Mouse (Mus musculus): ENCODE data around the gene Ces2g. TPM values are rescaled to one million over a fixed set of nuclear protein-coding genes. Genes with fewer than 3 reads are reported as not detected.

Gene Ces2g
- polyA plus RNA-seq, 1 experiment from 2014 or later: not detected

DNA sequence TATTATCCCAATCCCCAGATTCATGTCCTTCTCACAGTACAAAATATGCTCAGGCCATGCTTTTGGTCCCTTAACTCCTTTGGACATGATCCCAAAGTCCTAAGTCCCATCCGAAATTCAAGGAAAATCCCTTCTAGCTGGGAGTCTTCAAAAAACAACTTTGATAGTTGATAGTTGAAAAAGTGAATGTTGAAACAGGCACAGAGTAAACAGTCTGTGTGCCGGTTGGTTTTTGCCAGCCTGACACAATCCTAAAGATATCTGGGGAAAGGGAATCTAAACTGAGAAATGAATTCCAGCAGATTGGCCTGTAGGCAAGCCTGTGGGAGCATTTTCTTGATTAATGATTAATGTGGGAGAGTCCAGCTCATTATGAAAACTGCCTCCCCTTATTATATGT lies 48.5 kb downstream of the Ces2g start:
- peaks cover 6% of the 10 kb centered on the region; the same call in 1 of the 2 replicates for H3K9me3 ChIP-seq
- H3K4me1 ChIP-seq: no peaks in the 10 kb centered on the region
- no peak overlapping the region for H3K4me2 ChIP-seq (replicated peaks)
- no peak for ATAC-seq (ENCODE audit: low FRiP score, low read depth)
- no peaks in the 10 kb centered on the region for H3K36me3 ChIP-seq
- no peak overlapping the region for H3K4me3 ChIP-seq
- H3K9ac ChIP-seq: no peak overlapping the region
- no peaks in the 10 kb centered on the region for H3K27me3 ChIP-seq (replicated peaks)
- H3K27ac ChIP-seq: no peak overlapping the region
- WGBS: 93% methylated on average over 2 of the region's 2 CpGs

DNA sequence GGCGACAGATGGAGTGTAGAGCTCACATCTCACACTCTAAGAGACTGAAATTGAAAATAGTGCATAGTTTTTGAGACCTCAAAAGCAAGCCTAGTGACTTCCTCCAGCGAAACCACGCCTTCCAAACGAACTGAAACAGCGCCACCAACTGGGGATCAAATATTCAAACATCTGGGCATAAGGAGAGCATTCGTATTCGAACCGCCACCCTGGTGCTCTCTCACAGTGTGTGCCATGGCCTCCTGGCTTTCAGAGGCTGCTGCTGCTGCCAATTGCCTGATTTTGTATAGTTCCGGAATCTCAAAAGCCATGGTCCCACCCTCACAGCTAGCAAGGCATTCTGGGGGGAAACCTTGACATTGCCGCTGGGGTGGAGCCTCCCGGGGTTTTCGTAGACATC lies 49.6 kb downstream of the Ces2g start:
- Histone ChIP-seq H3K9ac (no peak overlapping the region), H3K9me3 (peaks cover 6% of the 10 kb centered on the region; the same call in 1 of the 2 replicates), H3K4me2 (replicated peaks) (no peak overlapping the region), H3K27ac (no peak overlapping the region), H3K27me3 (replicated peaks) (no peaks in the 10 kb centered on the region), H3K4me1 (no peaks in the 10 kb centered on the region), H3K4me3 (no peak overlapping the region), H3K36me3 (no peaks in the 10 kb centered on the region)
- 85% methylated on average over 12 of the region's 12 CpGs for WGBS
- ATAC-seq (ENCODE audit: low FRiP score, low read depth): no peak

GRCm38 (mm10) chr8:105014391-105014790 lies 52.9 kb downstream of the Ces2g start:
- Histone ChIP-seq H3K27me3 (replicated peaks) (no peaks in the 10 kb centered on the region), H3K9ac (no peak overlapping the region), H3K4me1 (no peaks in the 10 kb centered on the region), H3K4me2 (replicated peaks) (no peak overlapping the region), H3K9me3 (no peaks in the 10 kb centered on the region), H3K27ac (no peak overlapping the region), H3K4me3 (no peak overlapping the region), H3K36me3 (no peaks in the 10 kb centered on the region)
- 89% methylated on average over 5 of the region's 5 CpGs for WGBS
- no peak for ATAC-seq (ENCODE audit: low FRiP score, low read depth)

Other genes starting within 250 kb of the Ces2g start
- gene Ces2a, start 227.7 kb upstream of the Ces2g start, polyA plus RNA-seq (2016; fragmentation: Nextera tagmentation; extraction: Ambion mirVana): not detected in 2 replicates
- 0.13 and 0.23 TPM in 2 replicates for gene Ces2b, start 130.1 kb upstream of the Ces2g start, polyA plus RNA-seq (2016; fragmentation: Nextera tagmentation; extraction: Ambion mirVana)
- gene Ces2c, start 114.7 kb upstream of the Ces2g start, polyA plus RNA-seq (2016; fragmentation: Nextera tagmentation; extraction: Ambion mirVana): not detected in 2 replicates
- gene Ces2e, start 35.5 kb upstream of the Ces2g start, polyA plus RNA-seq (2016; fragmentation: Nextera tagmentation; extraction: Ambion mirVana): not detected in 2 replicates
- gene Ces2f, start 14.4 kb upstream of the Ces2g start, polyA plus RNA-seq (2016; fragmentation: Nextera tagmentation; extraction: Ambion mirVana): not detected in 2 replicates
- gene Ces2h, start 39.1 kb downstream of the Ces2g start, polyA plus RNA-seq (2016; fragmentation: Nextera tagmentation; extraction: Ambion mirVana): not detected in 2 replicates
- not detected in 2 replicates for gene Ces3a, start 86.9 kb downstream of the Ces2g start, polyA plus RNA-seq (2016; fragmentation: Nextera tagmentation; extraction: Ambion mirVana)
- gene Ces3b, start 122.0 kb downstream of the Ces2g start, polyA plus RNA-seq (2016; fragmentation: Nextera tagmentation; extraction: Ambion mirVana): not detected in 2 replicates
- not detected in 2 replicates for gene Ces4a, start 170.1 kb downstream of the Ces2g start, polyA plus RNA-seq (2016; fragmentation: Nextera tagmentation; extraction: Ambion mirVana)
- 65.8 and 73.1 TPM in 2 replicates for gene Cbfb, start 209.0 kb downstream of the Ces2g start, polyA plus RNA-seq (2016; fragmentation: Nextera tagmentation; extraction: Ambion mirVana)

Measured in neural tube, embryonic 12.5 days (tissue).